Mouse (Mus musculus) heart, embryonic 13.5 days (tissue): ENCODE data around the gene Rnf213. TPM values are rescaled to one million over a fixed set of nuclear protein-coding genes. Genes with fewer than 3 reads are reported as not detected.

Source experiments
- ATAC-seq: fragments of 200-750 bp; cut with Nextera tagmentation; 2 replicates; pipeline ENCODE4 v1.8.0; 2017; ENCODE audit warnings: moderate TSS enrichment; ENCODE audit not compliant: insufficient number of reproducible peaks, low FRiP score, low TSS enrichment; ENCODE audit errors: extremely low read depth
- H3K27ac ChIP-seq: fragments of 300-500 bp; sonication (generic); replicated peaks from 2 replicates; pipeline ENCODE4 v1.5.1; 2015; ENCODE audit warnings: moderate library complexity, mild to moderate bottlenecking, inconsistent platforms
- H3K27me3 ChIP-seq: fragments of 300-500 bp; sonication (generic); replicated peaks from 2 replicates; pipeline ENCODE4 v1.6.1; 2015; ENCODE audit warnings: mild to moderate bottlenecking, inconsistent platforms
- H3K36me3 ChIP-seq: fragments of 300-500 bp; sonication (generic); 2 replicates; pipeline ENCODE4 v1.6.1; 2015; ENCODE audit warnings: mild to moderate bottlenecking, inconsistent platforms
- H3K4me1 ChIP-seq: fragments of 300-500 bp; sonication (generic); 2 replicates; pipeline ENCODE4 v1.6.1; 2015; ENCODE audit warnings: inconsistent platforms
- H3K4me2 ChIP-seq: fragments of 300-500 bp; sonication (generic); 2 replicates; pipeline ENCODE4 v1.6.1; 2015; ENCODE audit warnings: inconsistent platforms, mild to moderate bottlenecking, moderate library complexity
- H3K4me3 ChIP-seq: fragments of 300-500 bp; sonication (generic); 2 replicates; pipeline ENCODE4 v1.5.1; 2015; ENCODE audit warnings: moderate library complexity, mild to moderate bottlenecking, inconsistent platforms
- H3K9ac ChIP-seq: fragments of 300-500 bp; sonication (generic); 2 replicates; pipeline ENCODE4 v1.6.1; 2015; ENCODE audit warnings: inconsistent platforms, mild to moderate bottlenecking, moderate library complexity
- H3K9me3 ChIP-seq: fragments of 300-500 bp; sonication (generic); 2 replicates; pipeline ENCODE4 v1.6.1; 2016; ENCODE audit warnings: inconsistent platforms
- whole genome bisulfite sequencing: fragments of 180-500 bp; shearing (Covaris S2); methylation state at CpG from one replicate; pipeline ENCODE4 v1.1.7; 2015; ENCODE audit warnings: mixed read lengths; 5-methylcytosine and 5-hydroxymethylcytosine counted together
- polyA plus RNA-seq: library from polyadenylated mRNA; unstranded; fragments of >200 nt; fragmentation: Nextera tagmentation; extraction: Ambion mirVana; gene quantifications from 2 replicates; pipeline ENCODE4 v1.2.1, GENCODE M21; 2015

The Rnf213 gene
- polyA plus RNA-seq, 1 experiment from 2014 or later: 6.8 TPM

- ATAC-seq: no peak
- no peaks in the 10 kb centered on the region for H3K4me1 ChIP-seq
- H3K9ac ChIP-seq: no peak overlapping the region
- H3K9me3 ChIP-seq: no peaks in the 10 kb centered on the region
- 87% methylated on average over 8 of the region's 8 CpGs for WGBS
- no peak overlapping the region for H3K4me3 ChIP-seq
- peaks cover 97% of the 10 kb centered on the region for H3K36me3 ChIP-seq
- no peak overlapping the region for H3K27ac ChIP-seq
- H3K27me3 ChIP-seq: no peaks in the 10 kb centered on the region
- no peak overlapping the region for H3K4me2 ChIP-seq
Observed at GRCm38 (mm10) chr11:119442199-119442598, 49.3 kb downstream of the Rnf213 start.

- H3K36me3 ChIP-seq: peaks cover 96% of the 10 kb centered on the region
- WGBS: 81% methylated on average over 9 of the region's 9 CpGs
- no peak for ATAC-seq
Observed at GRCm38 (mm10) chr11:119443442-119443841, 50.5 kb downstream of the Rnf213 start.

GRCm38 (mm10) chr11:119456097-119456496, 63.2 kb downstream of the Rnf213 start:
- Histone ChIP-seq H3K27me3 (no peaks in the 10 kb centered on the region), H3K4me3 (no peak overlapping the region), H3K36me3 (peaks cover 86% of the 10 kb centered on the region), H3K9me3 (no peaks in the 10 kb centered on the region), H3K27ac (no peak overlapping the region), H3K4me2 (no peak overlapping the region), H3K4me1 (no peaks in the 10 kb centered on the region), H3K9ac (no peak overlapping the region)
- 77% methylated on average over 4 of the region's 4 CpGs for WGBS
- ATAC-seq: no peak

More at GRCm38 (mm10) chr11:119443442-119443841, 50.5 kb downstream of the Rnf213 start:
- Histone ChIP-seq H3K4me3 (no peak overlapping the region), H3K9ac (no peak overlapping the region), H3K4me2 (no peak overlapping the region), H3K27me3 (no peaks in the 10 kb centered on the region), H3K4me1 (no peaks in the 10 kb centered on the region), H3K9me3 (no peaks in the 10 kb centered on the region), H3K27ac (no peak overlapping the region)

GRCm38 (mm10) chr11:119477876-119478275, 85.0 kb downstream of the Rnf213 start:
- H3K27me3 ChIP-seq: no peaks in the 10 kb centered on the region
- no peaks in the 10 kb centered on the region for H3K9me3 ChIP-seq
- no peak overlapping the region for H3K9ac ChIP-seq
- ATAC-seq: no peak
- H3K36me3 ChIP-seq: peaks cover 97% of the 10 kb centered on the region
- WGBS: 94% methylated on average over 4 of the region's 4 CpGs
- no peaks in the 10 kb centered on the region for H3K4me1 ChIP-seq
- H3K4me3 ChIP-seq: no peak overlapping the region
- no peak overlapping the region for H3K27ac ChIP-seq
- no peak overlapping the region for H3K4me2 ChIP-seq

- Histone ChIP-seq H3K9me3 (no peaks in the 10 kb centered on the region), H3K27me3 (peaks cover 8% of the 10 kb centered on the region), H3K36me3 (peaks cover 50% of the 10 kb centered on the region), H3K4me2 (peak within 1 kb of the TSS; percentile 85), H3K27ac (peak within 1 kb of the TSS; percentile 81), H3K9ac (peak within 1 kb of the TSS; percentile 96), H3K4me1 (peaks cover 15% of the 10 kb centered on the region), H3K4me3 (peak within 1 kb of the TSS; percentile 91)
- 1% methylated on average over 66 of the region's 66 CpGs for WGBS
- peak; percentile 88 for ATAC-seq
Observed at GRCm38 (mm10) chr11:119490861-119491689, 98.2 kb downstream of the Rnf213 start, which contains the start of gene Endov. Gene Endov (plus strand): TSS chr11:119491347.

GRCm38 (mm10) chr11:119491690-119492087, 98.8 kb downstream of the Rnf213 start:
- H3K27me3 ChIP-seq: peaks cover 8% of the 10 kb centered on the region
- H3K36me3 ChIP-seq: peaks cover 50% of the 10 kb centered on the region
- peak overlapping the region; percentile 81 for H3K27ac ChIP-seq
- peak overlapping the region; percentile 96 for H3K9ac ChIP-seq
- no peak for ATAC-seq
- peak overlapping the region; percentile 91 for H3K4me3 ChIP-seq
- H3K9me3 ChIP-seq: no peaks in the 10 kb centered on the region
- H3K4me1 ChIP-seq: peaks cover 15% of the 10 kb centered on the region
- WGBS: 5% methylated on average over 27 of the region's 27 CpGs
- peak overlapping the region; percentile 85 for H3K4me2 ChIP-seq

GRCm38 (mm10) chr11:119492830-119493229, 99.9 kb downstream of the Rnf213 start:
- Histone ChIP-seq H3K4me1 (peaks cover 15% of the 10 kb centered on the region), H3K4me2 (peak overlapping the region; percentile 85), H3K36me3 (peaks cover 48% of the 10 kb centered on the region), H3K9ac (no peak overlapping the region), H3K9me3 (no peaks in the 10 kb centered on the region), H3K27me3 (peaks cover 8% of the 10 kb centered on the region), H3K4me3 (no peak overlapping the region), H3K27ac (no peak overlapping the region)
- WGBS: 90% methylated on average over 6 of the region's 6 CpGs
- no peak for ATAC-seq

GRCm38 (mm10) chr11:119493516-119493915, 100.6 kb downstream of the Rnf213 start:
- peaks cover 48% of the 10 kb centered on the region for H3K36me3 ChIP-seq
- peaks cover 15% of the 10 kb centered on the region for H3K4me1 ChIP-seq
- H3K4me2 ChIP-seq: no peak overlapping the region
- H3K9me3 ChIP-seq: no peaks in the 10 kb centered on the region
- H3K4me3 ChIP-seq: no peak overlapping the region
- WGBS: 77% methylated on average over 4 of the region's 4 CpGs
- no peak for ATAC-seq
- no peak overlapping the region for H3K27ac ChIP-seq
- H3K27me3 ChIP-seq: peaks cover 8% of the 10 kb centered on the region
- no peak overlapping the region for H3K9ac ChIP-seq

GRCm38 (mm10) chr11:119496147-119496546, 103.2 kb downstream of the Rnf213 start:
- Histone ChIP-seq H3K4me2 (no peak overlapping the region), H3K4me1 (peaks cover 10% of the 10 kb centered on the region), H3K27ac (no peak overlapping the region), H3K9ac (no peak overlapping the region), H3K27me3 (no peaks in the 10 kb centered on the region), H3K4me3 (no peak overlapping the region), H3K36me3 (peaks cover 72% of the 10 kb centered on the region), H3K9me3 (no peaks in the 10 kb centered on the region)
- ATAC-seq: no peak
- 87% methylated on average over 5 of the region's 5 CpGs for WGBS

GRCm38 (mm10) chr11:119497451-119497850, 104.6 kb downstream of the Rnf213 start:
- H3K9ac ChIP-seq: no peak overlapping the region
- no peak overlapping the region for H3K4me2 ChIP-seq
- H3K27ac ChIP-seq: no peak overlapping the region
- H3K27me3 ChIP-seq: no peaks in the 10 kb centered on the region
- no peak overlapping the region for H3K4me3 ChIP-seq
- WGBS: 77% methylated on average over 4 of the region's 4 CpGs
- peaks cover 4% of the 10 kb centered on the region; the same call in 1 of the 2 replicates for H3K4me1 ChIP-seq
- no peaks in the 10 kb centered on the region for H3K9me3 ChIP-seq
- peaks cover 85% of the 10 kb centered on the region for H3K36me3 ChIP-seq
- ATAC-seq: no peak

- Histone ChIP-seq H3K9me3 (no peaks in the 10 kb centered on the region), H3K36me3 (peaks cover 90% of the 10 kb centered on the region), H3K4me2 (no peak overlapping the region), H3K4me3 (no peak overlapping the region), H3K4me1 (no peaks in the 10 kb centered on the region), H3K9ac (no peak overlapping the region), H3K27me3 (no peaks in the 10 kb centered on the region), H3K27ac (no peak overlapping the region)
- no peak for ATAC-seq
- 89% methylated on average over 4 of the region's 4 CpGs for WGBS
Observed at GRCm38 (mm10) chr11:119499297-119499696, 106.4 kb downstream of the Rnf213 start.

GRCm38 (mm10) chr11:119500011-119500410, 107.1 kb downstream of the Rnf213 start:
- H3K4me1 ChIP-seq: no peaks in the 10 kb centered on the region
- H3K4me2 ChIP-seq: no peak overlapping the region
- no peak overlapping the region for H3K27ac ChIP-seq
- H3K4me3 ChIP-seq: no peak overlapping the region
- ATAC-seq: no peak
- H3K9me3 ChIP-seq: no peaks in the 10 kb centered on the region
- H3K9ac ChIP-seq: no peak overlapping the region
- WGBS: 76% methylated on average over 2 of the region's 2 CpGs
- H3K27me3 ChIP-seq: no peaks in the 10 kb centered on the region
- H3K36me3 ChIP-seq: peaks cover 91% of the 10 kb centered on the region
